Mouse (Mus musculus): Measurements from ENCODE around the gene Zbtb37.

Zbtb37 gene

GRCm38 (mm10) chr1:160968643-160969042 is 66.0 kb downstream of the Zbtb37 start:
- no peak for DNase-seq

- DNase-seq, result peak in 1 of 2 experiments; percentile 13
These were observed 67.4 kb downstream of the Zbtb37 start for GRCm38 (mm10) chr1:160967268-160967667.

DNA sequence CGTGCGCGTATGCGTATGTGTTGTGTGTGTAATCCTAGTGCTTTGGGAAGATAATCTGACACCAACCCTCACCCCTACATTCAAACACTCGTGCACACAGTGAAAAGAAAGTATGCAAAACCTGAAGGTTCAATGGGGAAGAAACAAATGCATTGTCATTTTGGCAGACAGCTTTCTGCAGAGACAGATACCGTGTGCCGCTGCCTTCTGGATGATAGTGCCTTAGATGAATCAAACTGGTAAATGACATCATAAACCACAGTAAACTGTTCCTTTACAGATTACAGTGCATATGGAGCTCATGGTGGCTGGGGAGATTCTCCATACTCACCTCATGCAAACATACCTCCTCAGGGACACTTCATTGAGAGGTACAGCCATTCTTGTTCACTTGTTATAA is 71.5 kb downstream of the Zbtb37 start:
- DNase-seq, result no peak

Data from kidney, postnatal 25 days (tissue).